Mouse (Mus musculus): ENCODE data around the gene Amn1. TPM values are rescaled to one million over a fixed set of nuclear protein-coding genes. Genes with fewer than 3 reads are reported as not detected.

Amn1 gene
- total RNA-seq, 2 experiments from 2014 or later = 28.5 to 30.6 TPM

GRCm38 (mm10) chr6:149116992-149117391, 71.5 kb downstream of the Amn1 start:
- DNase-seq (ENCODE audit: low spot score in 2 of 2) = no peak

GRCm38 (mm10) chr6:149108909-149109308, 79.6 kb downstream of the Amn1 start:
- no peak for DNase-seq (ENCODE audit: low spot score in 2 of 2)

GRCm38 (mm10) chr6:149107615-149108014, 80.9 kb downstream of the Amn1 start:
- no peak for DNase-seq (ENCODE audit: low spot score in 2 of 2)

Other genes starting within 250 kb of the Amn1 start
- gene Sinhcaf, start 242.2 kb downstream of the Amn1 start, total RNA-seq (2021) = 1 to 10 TPM; 1.9 to 2.1 TPM
- gene Dennd5b, start 87.0 kb downstream of the Amn1 start, total RNA-seq (2021) = 10 to 100 TPM; 61.8 to 62.2 TPM
- gene Gm10203, start 58.5 kb downstream of the Amn1 start, total RNA-seq (2021) = not detected
- 1 to 10 TPM; 1.5 to 3.6 TPM for gene Etfbkmt, start 48.9 kb downstream of the Amn1 start, total RNA-seq (2021)
- gene Resf1, start 120.7 kb upstream of the Amn1 start, total RNA-seq (2021) = 10 to 100 TPM; 14.2 to 16.9 TPM
- 10 to 100 TPM; 43.9 to 50.6 TPM for gene Bicd1, start 220.2 kb upstream of the Amn1 start, total RNA-seq (2021)

Data from left cerebral cortex, adult 18-20 months (tissue).